ENCODE assay signal across 8 mouse cellular contexts in the genomic region with DNA sequence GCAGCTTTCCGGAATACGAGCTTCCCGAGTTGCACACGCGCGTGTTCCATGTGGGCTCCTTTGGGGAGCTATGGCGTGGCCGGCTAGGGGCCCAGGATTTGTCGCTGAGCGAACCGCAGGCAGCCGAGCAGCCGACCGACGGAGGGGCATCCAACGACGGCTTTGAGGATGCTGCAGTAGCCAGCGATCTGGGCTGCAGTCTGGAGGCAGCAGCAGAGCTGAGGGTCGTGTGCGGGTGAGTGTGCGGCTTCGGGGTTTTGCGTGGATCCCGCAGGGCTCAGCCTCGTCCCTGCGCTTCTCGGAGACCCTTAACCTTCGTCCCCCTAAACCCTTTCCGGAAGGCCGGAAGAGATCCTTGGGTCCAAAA. TPM values are rescaled to one million over a fixed set of nuclear protein-coding genes. Genes with fewer than 3 reads are reported as not detected.
DNase-seq lines count a peak whose midpoint lies in the region; ATAC-seq and TF ChIP-seq lines count a peak whose summit lies in the region.

No protein-coding gene starts in this region.

- no peaks in the 10 kb centered on the region for H3K9me3 ChIP-seq in kidney, embryonic 15.5 days (replicated peaks)
- H3K9me3 ChIP-seq in hindbrain, postnatal 0 days (ENCODE audit: low read length) = no peaks in the 10 kb centered on the region
- no peaks in the 10 kb centered on the region for H3K9me3 ChIP-seq in midbrain, embryonic 16.5 days (replicated peaks; ENCODE audit: control insufficient read depth, low read length, poor library complexity, severe bottlenecking)

- peak overlapping the region; percentile 77 for H3K27ac ChIP-seq in kidney, embryonic 15.5 days
- peak overlapping the region; percentile 74 for H3K27ac ChIP-seq in brown adipose tissue, adult 24 weeks (replicated peaks; ENCODE audit: low read depth, low read length)
- peak overlapping the region; percentile 93 for H3K27ac ChIP-seq in hindbrain, postnatal 0 days
- H3K27ac ChIP-seq in midbrain, embryonic 16.5 days (ENCODE audit: low read length) = peak overlapping the region; percentile 94

- peak overlapping the region; percentile 62 for H3K4me2 ChIP-seq in kidney, embryonic 15.5 days
- peak overlapping the region; percentile 67 for H3K4me2 ChIP-seq in hindbrain, postnatal 0 days (ENCODE audit: low read depth, low read length)
- H3K4me2 ChIP-seq in midbrain, embryonic 16.5 days (ENCODE audit: low read length) = peak overlapping the region; percentile 78

- no peaks in the 10 kb centered on the region for H3K27me3 ChIP-seq in kidney, embryonic 15.5 days
- no peaks in the 10 kb centered on the region for H3K27me3 ChIP-seq in hindbrain, postnatal 0 days (ENCODE audit: insufficient read depth, low read length)
- no peaks in the 10 kb centered on the region for H3K27me3 ChIP-seq in midbrain, embryonic 16.5 days (ENCODE audit: control insufficient read depth, insufficient read depth, low read depth, low read length)

- intact Hi-C loops in left cerebral cortex, postnatal 10 days (cut with DNase I) = loop anchor here (10.0 kb wide), 1 partner anchor 113 kb away; no protein-coding TSS in a partner anchor
- intact Hi-C loops in left cerebral cortex, postnatal 25 days (cut with DNase I) = loop anchor here (2.0 to 5.0 kb wide), 2 partner anchors 107 to 136 kb away; partner anchors contain the start of gene Ccdc171

- under 1% methylated on average over 30 of the region's 30 CpGs for WGBS in kidney, embryonic 15.5 days
- 0% methylated on average over 30 of the region's 30 CpGs for WGBS in hindbrain, postnatal 0 days
- WGBS in midbrain, embryonic 16.5 days = under 1% methylated on average over 30 of the region's 30 CpGs

- TF ChIP-seq CTCF in hindbrain, postnatal 0 days (IDR thresholded peaks at IDR 0.05; ENCODE audit: low read depth) = no peak

- H3K4me3 ChIP-seq in kidney, embryonic 15.5 days (replicated peaks) = peak overlapping the region; percentile 84
- H3K4me3 ChIP-seq in brown adipose tissue, adult 24 weeks (ENCODE audit: insufficient read depth, low read depth, low read length) = peak overlapping the region; percentile 82
- peak overlapping the region; percentile 94 for H3K4me3 ChIP-seq in hindbrain, postnatal 0 days (ENCODE audit: low read length)
- peak overlapping the region; percentile 63 for H3K4me3 ChIP-seq in midbrain, embryonic 16.5 days (ENCODE audit: low read depth, low read length)

- peak overlapping the region; percentile 82 for H3K9ac ChIP-seq in kidney, embryonic 15.5 days
- H3K9ac ChIP-seq in hindbrain, postnatal 0 days (replicated peaks; ENCODE audit: low read length) = peak overlapping the region; percentile 94
- peak overlapping the region; percentile 80 for H3K9ac ChIP-seq in midbrain, embryonic 16.5 days (ENCODE audit: low read depth, low read length)

- ATAC-seq in kidney, embryonic 15.5 days (replicated peaks; ENCODE audit: low FRiP score) = peak; percentile 65; the same call in 1 of the 2 replicates
- peak; percentile 75; the same call in 1 of the 2 replicates for ATAC-seq in hindbrain, postnatal 0 days
- ATAC-seq in midbrain, embryonic 16.5 days = peak; percentile 81

- no peak for DNase-seq in kidney, postnatal 25 days
- no peak for DNase-seq in hindbrain, postnatal 0 days (ENCODE audit: low spot score)
- no peak for DNase-seq in ovary, adult 18-20 months (ENCODE audit: low spot score)
- no peak for DNase-seq in left cerebral cortex, postnatal 10 days (ENCODE audit: extremely low spot score in 1 of 2, low spot score in 2 of 2)
- DNase-seq in left cerebral cortex, postnatal 25 days (ENCODE audit: low spot score in 2 of 2) = no peak

- peaks cover 20% of the 10 kb centered on the region for H3K36me3 ChIP-seq in kidney, embryonic 15.5 days
- no peaks in the 10 kb centered on the region for H3K36me3 ChIP-seq in hindbrain, postnatal 0 days (ENCODE audit: insufficient read depth, low read length)
- peaks cover 5% of the 10 kb centered on the region; the same call in 1 of the 2 replicates for H3K36me3 ChIP-seq in midbrain, embryonic 16.5 days (ENCODE audit: control insufficient read depth, insufficient read depth, low read length)

- H3K4me1 ChIP-seq in kidney, embryonic 15.5 days = peaks cover 19% of the 10 kb centered on the region
- H3K4me1 ChIP-seq in brown adipose tissue, adult 24 weeks (ENCODE audit: control insufficient read depth, insufficient read depth, insufficient read length, low read length) = peaks cover 3% of the 10 kb centered on the region; the same call in 1 of the 2 replicates
- H3K4me1 ChIP-seq in hindbrain, postnatal 0 days (ENCODE audit: insufficient read depth, low read length) = peaks cover 3% of the 10 kb centered on the region; the same call in 1 of the 2 replicates
- H3K4me1 ChIP-seq in midbrain, embryonic 16.5 days (ENCODE audit: control insufficient read depth, insufficient read depth, low read length) = peaks cover 22% of the 10 kb centered on the region

RNA-seq across cellular contexts. Expression of gene Snapc3, which starts 0.3 kb away (rescaled TPM):
- polyA plus RNA-seq in kidney, embryonic 15.5 days (2015; fragmentation: Nextera tagmentation; extraction: Ambion mirVana) = 43.2 TPM in 2 replicates
- 9.6 TPM in 2 replicates for polyA plus RNA-seq in brown adipose tissue, adult 24 weeks (2012; ENCODE audit: insufficient read depth, insufficient read length, missing spikeins)
- total RNA-seq in hindbrain, postnatal 0 days (2014; rRNA removed) = 20.1 and 42.8 TPM in 2 replicates
- polyA plus RNA-seq in hindbrain, postnatal 0 days (2015; fragmentation: Nextera tagmentation; extraction: Ambion mirVana) = 30.6 and 34.1 TPM in 2 replicates
- 64.9 and 75.5 TPM in 2 replicates for polyA plus RNA-seq in midbrain, embryonic 16.5 days (2015; fragmentation: Nextera tagmentation; extraction: Ambion mirVana)
- total RNA-seq in left cerebral cortex, postnatal 10 days (2021) = 10 to 100 TPM; 39.9 to 42.6 TPM
- 10 to 100 TPM; 38.4 to 41.1 TPM for total RNA-seq in left cerebral cortex, postnatal 25 days (2021)
